Mouse (Mus musculus): ENCODE measurements around the gene Dnajc8.

DNA sequence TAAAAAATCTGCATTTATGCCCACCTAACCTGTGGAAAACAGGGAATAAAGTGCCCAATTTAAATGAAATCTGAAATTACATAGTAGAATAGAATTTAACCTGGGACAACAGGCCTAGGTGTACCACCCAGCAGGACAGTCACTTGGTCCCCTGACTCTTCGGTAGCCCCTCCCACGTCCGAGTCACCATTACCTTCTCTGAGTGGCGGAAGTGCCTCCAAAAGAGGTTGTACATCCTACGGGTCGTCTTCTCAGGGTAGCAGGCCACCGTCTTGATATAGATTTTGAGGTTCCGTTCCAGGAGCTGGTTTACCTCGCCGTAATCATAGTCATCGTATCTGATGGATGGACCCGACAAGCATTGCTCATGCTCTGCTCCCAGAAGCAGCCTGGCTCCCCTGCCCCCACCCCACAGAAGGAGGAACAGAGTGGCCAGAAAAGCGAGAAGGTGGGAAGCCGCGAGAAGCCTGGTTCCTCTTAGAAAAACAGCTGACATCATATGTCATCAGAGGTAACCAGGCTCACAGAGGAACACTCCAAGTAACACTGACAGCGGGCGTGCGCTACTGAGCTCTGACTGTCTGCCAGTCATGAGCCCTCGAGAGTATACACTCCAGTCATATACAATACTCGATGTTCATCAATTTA is 41.0 kb upstream of the Dnajc8 start:
- TF ChIP-seq CTCF (IDR thresholded peaks at IDR 0.05; ENCODE audit: insufficient read depth, low read length) (no peak), POLR2A (IDR thresholded peaks at IDR 0.05; ENCODE audit: borderline replicate concordance, extremely low read depth, low read depth, low read length) (no peak)

Data from lung, adult 2 months (tissue).